Mouse (Mus musculus) left cerebral cortex, postnatal 25 days (tissue): ENCODE measurements around the gene Batf3. TPM values are rescaled to one million over a fixed set of nuclear protein-coding genes. Genes with fewer than 3 reads are reported as not detected.
"Not testable (repeated sequence)": the region's sequence is repeated elsewhere in the genome, so short reads cannot be mapped to it uniquely, and the experiment has no call there.

Experiments
- DNase-seq, 2 experiments: peaks; one replicate each; pipeline ENCODE4 v3.0.0; 2022; ENCODE audit warnings: low spot score in 2 of 2, mixed read lengths in 1 of 2
- intact Hi-C: fragments of 180-260 bp; cut with DNase I; formaldehyde crosslinking; loops from one replicate; pipeline ENCODE4 v1.15.1; 2025
- total RNA-seq, 2 experiments: library from RNA; stranded (reverse); gene quantifications; 2 replicates each; pipeline ENCODE4 v1.2.3; 2021

Gene Batf3
- total RNA-seq, 2 experiments from 2014 or later = 1.2 to 1.9 TPM

DNA sequence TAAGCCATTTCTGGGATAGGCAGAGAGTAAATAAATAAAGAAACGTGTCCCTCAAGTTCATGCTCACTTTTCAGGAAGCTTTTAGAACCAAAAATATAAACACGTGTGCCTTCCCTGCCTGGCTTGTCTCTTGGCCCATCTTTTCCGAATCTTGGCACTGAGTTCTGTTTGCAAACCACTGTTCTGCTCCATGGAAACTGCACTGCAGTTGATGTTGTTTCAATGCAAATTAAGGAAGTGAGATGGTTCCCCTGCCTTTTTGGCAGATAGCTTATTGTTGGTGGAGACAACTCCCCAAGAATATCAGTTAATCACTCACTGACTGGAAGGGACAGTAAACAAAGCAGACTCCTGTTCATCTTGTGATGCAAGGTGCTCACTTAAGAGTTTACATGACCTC, 25.1 kb downstream of the Batf3 start:
- peak in 1 of 2 experiments; percentile 23 for DNase-seq
- intact Hi-C loops = no loop called here

DNA sequence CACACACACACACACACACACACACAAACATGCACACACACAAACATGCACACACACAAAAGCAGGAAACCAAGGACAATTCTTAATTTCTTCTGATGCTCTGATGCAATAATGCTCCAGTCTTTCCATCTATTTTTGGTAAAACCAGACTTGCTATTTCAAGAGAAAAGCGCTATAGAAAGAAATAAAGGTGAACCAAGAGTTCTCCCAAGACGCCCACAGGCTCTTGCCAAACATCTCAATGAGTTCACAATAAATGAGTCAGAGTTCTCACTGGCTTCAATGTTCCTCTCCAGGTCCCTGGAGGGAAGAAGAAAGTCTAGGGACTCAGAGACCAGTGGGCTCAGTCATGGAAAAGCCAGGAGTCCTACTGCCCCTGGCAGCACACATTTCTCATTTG, 26.0 kb downstream of the Batf3 start:
- DNase-seq = no peak
- intact Hi-C loops = no loop called here

DNA sequence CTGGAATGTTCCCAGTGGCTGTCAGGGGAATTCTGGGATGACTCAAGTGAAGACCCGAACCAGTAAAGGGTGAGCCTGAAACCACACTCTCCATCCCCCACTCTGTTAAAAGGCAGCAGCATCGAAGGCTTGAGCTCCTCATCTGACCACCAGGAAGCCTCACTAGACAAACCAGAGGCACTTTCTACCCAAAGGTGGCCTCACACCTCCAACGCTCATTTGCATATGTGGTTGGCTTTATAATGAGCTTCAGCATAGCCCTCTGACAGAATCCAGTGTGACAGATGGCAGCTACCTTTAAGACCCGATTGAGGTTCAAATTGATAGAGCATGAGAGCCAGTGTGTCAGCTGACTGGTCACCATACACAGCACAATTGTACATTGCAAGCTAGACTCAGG, 26.6 kb downstream of the Batf3 start:
- DNase-seq = no peak
- intact Hi-C loops = no loop called here

DNA sequence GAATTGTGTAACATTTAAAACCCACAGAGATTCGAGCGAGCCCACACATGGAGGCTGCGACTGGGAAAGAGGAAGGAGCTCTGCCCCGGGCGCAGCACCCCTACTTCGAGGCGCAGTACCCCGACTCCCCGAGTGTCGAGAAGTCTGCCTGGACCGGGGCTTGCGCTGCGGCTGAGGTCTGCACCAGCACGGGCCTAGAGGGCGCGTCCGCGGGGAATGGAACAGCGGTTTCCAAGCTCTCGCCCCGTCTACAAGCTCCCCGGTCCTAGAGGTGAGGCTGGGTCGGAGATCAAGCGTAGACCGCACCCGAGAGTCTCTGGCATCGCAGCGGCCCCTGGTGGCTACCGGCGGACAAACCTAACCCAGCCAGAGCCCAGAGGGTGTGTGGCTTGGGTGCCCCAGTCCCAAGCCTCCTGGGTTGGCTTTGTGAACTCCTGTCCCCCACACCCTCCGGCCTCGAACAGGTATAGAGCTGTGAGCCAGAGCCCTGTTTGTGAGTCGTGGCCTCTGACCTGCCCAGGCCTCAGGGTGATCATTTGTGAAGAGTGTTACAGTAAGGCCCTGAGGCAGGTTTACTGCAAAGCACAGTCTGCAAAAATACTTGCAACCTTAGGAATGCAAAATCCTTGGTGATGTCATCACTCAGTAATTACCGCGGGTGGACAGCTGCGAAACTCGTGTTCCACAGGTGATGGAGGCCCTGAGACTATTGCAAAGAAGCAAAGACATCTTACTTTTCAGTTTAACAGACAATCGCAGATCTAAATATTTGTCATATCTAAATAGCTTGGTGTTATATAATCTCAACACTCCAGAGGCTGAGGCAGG, 28.4 kb downstream of the Batf3 start:
- peak; percentile 30 to 41 for DNase-seq
- intact Hi-C loops = loop anchor here (2.0 kb wide), 1 partner anchor 31 kb away; no protein-coding TSS in a partner anchor

DNA sequence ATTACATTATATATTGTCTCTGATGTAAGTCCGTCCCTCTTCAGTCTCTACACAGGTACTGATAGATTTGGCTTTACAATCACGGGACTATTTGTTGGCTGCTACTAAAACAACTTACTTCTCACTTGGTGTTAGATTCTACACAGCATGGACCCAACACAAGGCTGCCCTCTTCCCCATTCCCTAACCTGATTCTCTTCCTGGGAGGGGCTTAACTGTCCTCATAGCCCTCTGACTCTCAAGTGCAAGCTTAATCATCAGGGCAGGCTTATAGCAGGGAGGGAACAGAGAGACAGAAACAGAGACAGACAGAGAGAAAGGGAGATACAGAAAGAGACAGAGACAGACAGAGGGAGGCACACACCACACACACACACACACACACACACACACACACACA, 34.0 kb downstream of the Batf3 start:
- intact Hi-C loops = no loop called here
- DNase-seq = no peak

DNA sequence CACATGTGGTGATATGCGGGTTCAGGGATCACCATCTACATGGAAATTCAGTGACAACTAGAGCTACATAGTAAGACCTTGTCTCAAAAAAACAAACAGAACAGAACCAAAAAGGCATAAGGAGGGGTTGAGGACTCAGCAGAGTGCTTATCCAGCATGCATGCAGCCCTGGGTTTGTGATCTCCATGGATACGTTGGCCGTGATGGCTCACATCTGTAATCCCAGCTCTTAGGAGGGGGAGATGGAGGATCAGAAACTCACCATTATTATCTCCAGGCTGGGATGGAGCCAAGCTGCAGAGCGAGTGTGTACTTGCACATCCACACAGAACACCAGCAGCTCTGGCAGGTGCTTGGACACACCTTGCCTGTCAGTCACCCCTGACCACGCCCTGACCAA, 34.6 kb downstream of the Batf3 start:
- intact Hi-C loops = no loop called here
- DNase-seq = no peak

DNA sequence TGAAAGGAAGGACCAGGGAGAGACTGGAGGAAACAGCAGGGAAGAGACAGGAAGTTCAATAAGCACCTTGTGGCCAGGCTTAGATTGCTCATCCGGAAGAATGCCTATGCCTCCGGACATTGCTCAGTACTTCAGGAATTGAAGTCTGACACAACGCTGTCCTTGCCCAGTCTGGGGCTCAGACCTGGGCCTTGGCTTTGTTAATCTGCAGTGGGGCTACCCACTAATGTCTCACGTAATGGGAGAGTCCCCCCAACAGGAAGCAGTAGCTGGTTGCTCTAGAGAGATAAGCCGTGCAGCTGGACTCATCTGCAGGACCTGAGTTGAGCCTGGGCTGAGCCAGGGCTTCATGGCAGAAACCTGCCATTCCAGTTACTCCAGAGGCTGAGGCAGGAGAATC, 35.3 kb downstream of the Batf3 start:
- DNase-seq = no peak
- intact Hi-C loops = no loop called here

DNA sequence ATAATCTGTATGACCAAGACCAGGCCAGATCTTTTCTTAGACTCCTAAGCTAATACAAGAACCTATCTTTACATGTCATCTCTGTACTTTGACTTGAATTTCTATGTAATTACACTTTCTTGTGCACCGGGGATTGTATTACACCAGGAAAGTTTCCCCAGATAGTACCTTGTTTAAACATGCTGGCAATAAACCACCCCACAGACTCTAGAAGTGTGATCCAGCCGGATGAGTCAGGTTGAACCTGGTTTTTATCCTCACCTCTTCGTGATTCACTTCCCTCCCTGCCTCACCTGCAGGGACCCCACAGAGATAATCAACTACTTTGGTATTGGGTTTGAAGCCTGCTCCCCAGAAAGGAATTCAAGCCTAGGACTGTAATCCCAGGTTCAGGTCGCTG, 37.8 kb downstream of the Batf3 start:
- intact Hi-C loops = no loop called here
- DNase-seq = no peak

DNA sequence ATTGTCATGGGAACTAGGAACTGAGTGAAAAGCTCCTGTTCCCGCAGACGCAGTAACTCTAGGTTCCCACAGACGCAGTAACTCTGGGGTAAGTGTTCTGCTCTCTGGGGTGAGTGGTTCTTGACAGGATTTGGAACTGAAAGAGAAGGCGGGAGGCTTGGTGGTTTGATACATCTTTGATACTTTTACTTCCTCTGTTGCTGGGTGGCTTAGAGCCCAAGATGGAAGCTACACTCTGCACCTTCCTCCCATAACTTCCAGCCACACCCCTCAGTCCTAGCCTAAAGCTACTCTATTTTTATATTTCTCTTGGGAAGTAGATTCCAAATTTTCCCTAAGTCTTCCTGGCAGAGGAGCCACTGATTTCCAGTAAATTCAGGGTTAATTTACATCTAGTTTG, 40.8 kb downstream of the Batf3 start:
- intact Hi-C loops = no loop called here
- DNase-seq = no peak

DNA sequence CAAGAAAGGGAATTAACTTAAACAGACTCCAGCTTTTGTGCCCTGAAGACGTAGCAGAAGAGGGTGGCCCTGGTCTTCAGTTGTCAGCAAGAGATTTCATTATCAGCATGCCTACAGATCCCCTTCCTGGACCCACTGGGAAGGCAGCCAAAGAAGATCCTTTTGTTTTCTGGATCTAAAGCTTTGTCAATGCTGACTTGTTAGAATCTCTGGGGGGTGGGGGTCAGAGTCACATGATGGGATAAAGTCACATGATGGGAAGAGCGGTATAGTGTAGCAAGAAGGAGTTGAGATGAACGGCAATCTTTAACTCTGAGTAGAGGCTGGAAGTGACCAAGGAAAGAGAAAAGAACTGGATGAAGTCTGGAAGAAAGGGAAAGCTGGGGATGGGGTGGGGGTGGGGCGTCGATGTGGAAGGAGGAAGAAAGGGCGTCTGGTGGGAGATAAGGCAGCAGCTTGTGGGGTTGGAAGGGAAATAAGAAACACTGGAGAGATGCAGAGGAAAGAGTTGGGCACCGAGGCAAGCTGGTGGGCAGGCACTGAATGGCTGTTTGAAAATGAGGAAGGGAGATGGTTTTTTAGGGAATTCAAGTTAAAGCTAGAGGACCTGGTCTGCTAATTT, 41.3 kb downstream of the Batf3 start:
- no peak for DNase-seq
- intact Hi-C loops = no loop called here

DNA sequence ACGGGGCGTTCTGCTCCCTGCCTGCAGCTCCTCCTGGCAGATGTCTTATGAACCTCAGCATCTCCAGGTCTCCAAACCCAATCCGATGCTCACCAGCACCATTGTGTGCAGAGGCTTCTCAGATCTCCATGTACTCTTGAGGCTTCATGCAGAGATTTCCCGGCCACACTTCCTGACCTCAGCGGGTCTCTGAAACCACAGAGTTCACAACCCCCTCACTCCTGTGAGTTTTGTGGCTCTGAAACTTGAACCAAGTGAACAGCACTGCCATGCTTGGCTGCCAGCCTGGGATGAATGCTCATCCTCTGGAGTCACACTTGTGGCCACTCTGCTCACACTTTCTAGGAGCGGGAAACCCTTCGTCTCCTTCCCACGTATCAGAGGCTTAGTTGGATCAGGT, 43.3 kb downstream of the Batf3 start:
- intact Hi-C loops = no loop called here
- DNase-seq = no peak

DNA sequence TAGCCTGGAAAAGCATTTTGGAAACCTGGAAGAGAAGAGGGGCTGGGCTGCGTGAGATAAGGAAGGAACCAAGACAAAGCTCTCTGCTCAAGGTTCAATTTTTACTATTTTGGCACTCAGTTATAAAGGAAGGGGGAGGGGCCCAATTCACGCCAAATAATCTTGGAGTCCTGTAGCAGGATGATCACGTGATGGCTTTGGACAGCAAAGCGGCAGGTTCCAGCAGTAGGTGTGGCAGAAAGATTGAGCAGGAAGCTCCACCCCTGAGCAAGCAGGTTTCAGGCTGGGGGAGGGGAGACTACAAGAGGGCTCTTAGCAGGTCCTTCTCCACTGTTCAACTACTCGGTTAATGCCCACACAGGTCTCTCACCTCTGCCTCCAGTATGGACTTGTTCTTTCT, 51.8 kb downstream of the Batf3 start:
- DNase-seq, intact Hi-C loops: not testable (repeated sequence)

DNA sequence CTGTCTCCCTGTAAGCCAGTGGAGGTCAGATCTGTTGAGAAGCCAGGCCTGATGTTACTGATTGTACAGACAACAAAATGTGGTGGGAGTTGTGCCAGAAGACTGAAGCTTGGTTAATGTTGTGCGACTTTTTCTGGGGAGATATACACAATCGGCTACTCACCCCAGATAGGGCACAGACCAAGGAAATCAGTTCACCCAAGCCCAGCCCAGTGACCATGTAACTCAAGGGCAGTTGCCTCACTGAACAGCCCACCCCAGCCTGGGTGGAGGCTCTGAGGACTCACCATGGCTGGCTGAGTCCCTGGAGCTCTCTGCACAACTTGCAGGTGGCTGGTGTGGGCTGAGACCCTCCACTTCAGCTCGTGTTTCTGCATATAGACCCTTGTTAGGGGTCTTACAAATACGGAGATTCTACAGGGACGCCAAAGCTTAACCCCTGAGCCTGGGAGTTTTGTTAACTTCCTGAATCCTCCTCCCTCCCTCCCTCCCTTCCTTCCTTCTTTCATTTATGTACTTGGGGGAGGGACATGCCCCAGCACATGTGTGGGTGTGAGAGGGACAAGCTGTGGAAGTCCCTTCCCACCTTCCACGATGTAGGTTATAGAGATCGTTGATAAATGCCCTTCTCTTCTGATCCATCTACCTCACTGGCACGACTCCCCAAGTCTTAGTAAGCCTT, 53.4 kb downstream of the Batf3 start:
- intact Hi-C loops = loop anchor here (10.0 kb wide), 1 partner anchor 124 kb away; no protein-coding TSS in a partner anchor
- DNase-seq = no peak

DNA sequence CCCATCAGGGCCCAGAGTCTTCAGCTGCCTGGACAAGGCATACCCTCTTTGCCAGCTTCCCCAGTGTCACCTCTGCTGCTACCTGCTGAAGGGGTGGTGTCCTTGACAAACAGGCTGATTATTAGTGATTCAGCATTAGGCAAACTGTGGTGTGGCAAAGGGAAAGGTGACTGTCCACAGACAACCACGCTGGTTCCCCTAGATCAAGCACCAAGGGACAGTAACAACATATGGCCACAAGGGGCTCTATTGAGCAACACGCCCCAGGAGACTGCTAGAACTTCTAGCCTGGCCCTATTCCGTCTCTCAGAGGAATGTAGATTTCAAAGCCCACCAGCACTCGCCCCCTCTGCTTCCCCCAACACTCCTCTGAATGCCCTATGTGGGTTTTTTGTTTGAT, 55.4 kb downstream of the Batf3 start:
- peak; percentile 30 to 33 for DNase-seq
- intact Hi-C loops = loop anchor here (10.0 kb wide), 1 partner anchor 122 kb away; no protein-coding TSS in a partner anchor

DNA sequence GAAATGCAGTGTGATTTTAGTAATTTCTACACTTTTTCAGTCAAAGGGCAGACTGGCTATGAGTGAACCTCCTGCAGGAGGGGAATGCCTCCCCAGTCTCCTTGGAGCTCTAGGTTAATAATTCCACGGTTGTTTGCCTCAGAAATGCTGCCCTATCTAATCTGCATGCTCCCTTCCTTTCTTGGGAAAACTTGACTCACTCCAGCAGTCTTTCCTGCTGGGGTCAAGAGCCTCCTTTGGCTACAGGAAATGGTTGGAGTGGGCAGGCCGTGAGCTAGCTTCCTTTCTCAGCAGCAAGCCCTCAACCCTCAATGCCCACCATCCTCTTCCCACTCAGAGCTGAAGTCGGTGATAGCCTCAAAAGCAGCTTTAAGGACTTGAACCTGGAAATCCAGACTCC, 56.7 kb downstream of the Batf3 start:
- no peak for DNase-seq
- intact Hi-C loops = loop anchor here (10.0 kb wide), 1 partner anchor 120 kb away; no protein-coding TSS in a partner anchor

Other genes starting within 250 kb of the Batf3 start
- 100 to 1,000 TPM; 106 to 110 TPM for gene Rps6kc1, start 186.1 kb upstream of the Batf3 start, total RNA-seq
- 10 to 100 TPM; 59.7 to 63.6 TPM for gene Angel2, start 172.7 kb upstream of the Batf3 start, total RNA-seq
- 1 to 10 TPM; 1.8 to 1.9 TPM for gene Vash2, start 118.6 kb upstream of the Batf3 start, total RNA-seq
- 10 to 100 TPM; 13.0 to 15.3 TPM for gene Flvcr1, start 71.7 kb upstream of the Batf3 start, total RNA-seq
- not detected for gene Spata45, start 61.2 kb upstream of the Batf3 start, total RNA-seq
- 10 to 100 TPM; 26.6 to 27.1 TPM for gene Tatdn3, start 34.9 kb upstream of the Batf3 start, total RNA-seq
- under 1 TPM; 0.32 to 0.69 TPM for gene Nsl1, start 34.8 kb upstream of the Batf3 start, total RNA-seq
- gene Fam71a, start 67.0 kb downstream of the Batf3 start, total RNA-seq = not detected
- gene Atf3, start 120.2 kb downstream of the Batf3 start, total RNA-seq = 1 to 10 TPM in 1 of 2 experiments, under 1 TPM in 1; 0.53 to 1.4 TPM
- gene Nenf, start 220.3 kb downstream of the Batf3 start, total RNA-seq = 10 to 100 TPM; 70.5 to 72.8 TPM
- gene Tmem206, start 228.1 kb downstream of the Batf3 start, total RNA-seq = 1 to 10 TPM; 9.0 to 9.1 TPM